Mouse (Mus musculus) cerebellum, adult 2 months (tissue): ENCODE measurements around the gene Zfp2.

ENCODE experiments used
- CTCF ChIP-seq: fragments of 200-500 bp; IDR thresholded peaks from 2 replicates; pipeline ENCODE4 v1.5.1; 2011; ENCODE audit warnings: low read depth, mild to moderate bottlenecking, control low read depth, low read length, moderate library complexity, borderline replicate concordance; ENCODE audit not compliant: insufficient read depth
- POLR2A ChIP-seq: fragments of 200-500 bp; IDR thresholded peaks from 2 replicates; pipeline ENCODE4 v1.6.1; 2011; ENCODE audit warnings: low read length, control low read depth, borderline replicate concordance; ENCODE audit not compliant: insufficient read depth

GRCm38 (mm10) chr11:50931451-50931866 lies 15.5 kb upstream of the Zfp2 start, which contains the start of gene Zfp354b:
- TF ChIP-seq CTCF (no peak), POLR2A (peak; percentile 82)
